Mouse (Mus musculus) heart, embryonic 15.5 days (tissue): ENCODE measurements around the gene Map1b. TPM values are rescaled to one million over a fixed set of nuclear protein-coding genes. Genes with fewer than 3 reads are reported as not detected.

ENCODE experiments used
- ATAC-seq: fragments of 200-750 bp; cut with Nextera tagmentation; replicated peaks from 2 replicates; pipeline ENCODE4 v1.8.0; 2017; ENCODE audit warnings: low read depth, moderate TSS enrichment; ENCODE audit not compliant: insufficient number of reproducible peaks, insufficient read depth, low FRiP score
- H3K27ac ChIP-seq: fragments of 300-500 bp; sonication (generic); 2 replicates; pipeline ENCODE4 v1.5.1; 2015; ENCODE audit warnings: mild to moderate bottlenecking, inconsistent platforms
- H3K27me3 ChIP-seq: fragments of 300-500 bp; sonication (generic); 2 replicates; pipeline ENCODE4 v1.6.1; 2015; ENCODE audit warnings: inconsistent platforms
- H3K36me3 ChIP-seq: fragments of 300-500 bp; sonication (generic); 2 replicates; pipeline ENCODE4 v1.6.1; 2015; ENCODE audit warnings: mild to moderate bottlenecking, inconsistent platforms
- H3K4me1 ChIP-seq: fragments of 300-500 bp; sonication (generic); replicated peaks from 2 replicates; pipeline ENCODE4 v1.6.1; 2015; ENCODE audit warnings: inconsistent platforms
- H3K4me2 ChIP-seq: fragments of 300-500 bp; sonication (generic); 2 replicates; pipeline ENCODE4 v1.6.1; 2015; ENCODE audit warnings: inconsistent platforms, mild to moderate bottlenecking, moderate library complexity
- H3K4me3 ChIP-seq: fragments of 300-500 bp; sonication (generic); 2 replicates; pipeline ENCODE4 v1.5.1; 2015; ENCODE audit warnings: mild to moderate bottlenecking, inconsistent platforms
- H3K9ac ChIP-seq: fragments of 300-500 bp; sonication (generic); 2 replicates; pipeline ENCODE4 v1.6.1; 2015; ENCODE audit warnings: mild to moderate bottlenecking, inconsistent platforms
- H3K9me3 ChIP-seq: fragments of 300-500 bp; sonication (generic); replicated peaks from 2 replicates; pipeline ENCODE4 v1.6.1; 2016; ENCODE audit warnings: inconsistent platforms
- WGBS: fragments of 180-500 bp; shearing (Covaris S2); methylation state at CpG from one replicate; pipeline ENCODE4 v1.1.7; 2015; ENCODE audit warnings: mixed read lengths; 5-methylcytosine and 5-hydroxymethylcytosine counted together
- polyA plus RNA-seq: library from polyadenylated mRNA; unstranded; fragments of >200 nt; fragmentation: Nextera tagmentation; extraction: Ambion mirVana; gene quantifications from 2 replicates; pipeline ENCODE4 v1.2.1, GENCODE M21; 2015

The Map1b gene
- polyA plus RNA-seq, 1 experiment from 2014 or later: 99.2 TPM

- Histone ChIP-seq H3K4me3 (no peak overlapping the region), H3K36me3 (no peaks in the 10 kb centered on the region), H3K4me2 (no peak overlapping the region), H3K27ac (no peak overlapping the region), H3K9me3 (no peaks in the 10 kb centered on the region), H3K4me1 (peaks cover 11% of the 10 kb centered on the region), H3K27me3 (no peaks in the 10 kb centered on the region), H3K9ac (no peak overlapping the region)
- ATAC-seq: no peak
- WGBS: 35% methylated on average over 12 of the region's 12 CpGs
Observed at GRCm38 (mm10) chr13:99550679-99551369, 34.5 kb upstream of the Map1b start.

- H3K4me2 ChIP-seq: no peak overlapping the region
- no peak overlapping the region for H3K9ac ChIP-seq
- no peaks in the 10 kb centered on the region for H3K27me3 ChIP-seq
- H3K9me3 ChIP-seq: no peaks in the 10 kb centered on the region
- peaks cover 11% of the 10 kb centered on the region for H3K4me1 ChIP-seq
- H3K4me3 ChIP-seq: no peak overlapping the region
- no peaks in the 10 kb centered on the region for H3K36me3 ChIP-seq
- H3K27ac ChIP-seq: no peak overlapping the region
- 65% methylated on average over 4 of the region's 4 CpGs for WGBS
- no peak for ATAC-seq
Observed at GRCm38 (mm10) chr13:99550060-99550459, 33.7 kb upstream of the Map1b start.

- Histone ChIP-seq H3K27ac (no peak overlapping the region), H3K9me3 (no peaks in the 10 kb centered on the region), H3K4me3 (no peak overlapping the region), H3K27me3 (no peaks in the 10 kb centered on the region), H3K4me2 (no peak overlapping the region), H3K9ac (no peak overlapping the region), H3K36me3 (no peaks in the 10 kb centered on the region), H3K4me1 (peaks cover 11% of the 10 kb centered on the region)
- no peak for ATAC-seq
- WGBS: 53% methylated on average over 9 of the region's 9 CpGs
Observed at GRCm38 (mm10) chr13:99549584-99549983, 33.2 kb upstream of the Map1b start.

- no peaks in the 10 kb centered on the region for H3K9me3 ChIP-seq
- 65% methylated on average over 5 of the region's 5 CpGs for WGBS
- H3K27me3 ChIP-seq: no peaks in the 10 kb centered on the region
- no peak overlapping the region for H3K27ac ChIP-seq
- no peak overlapping the region for H3K4me2 ChIP-seq
- no peak for ATAC-seq
- H3K36me3 ChIP-seq: no peaks in the 10 kb centered on the region
- no peak overlapping the region for H3K4me3 ChIP-seq
- no peak overlapping the region for H3K9ac ChIP-seq
- peaks cover 17% of the 10 kb centered on the region for H3K4me1 ChIP-seq
Observed at GRCm38 (mm10) chr13:99546832-99547231, 30.5 kb upstream of the Map1b start.

- ATAC-seq: no peak
- H3K27ac ChIP-seq: no peak overlapping the region
- H3K36me3 ChIP-seq: no peaks in the 10 kb centered on the region
- WGBS: 60% methylated on average over 6 of the region's 6 CpGs
- H3K4me2 ChIP-seq: no peak overlapping the region
- no peak overlapping the region for H3K4me3 ChIP-seq
- H3K9ac ChIP-seq: no peak overlapping the region
- no peaks in the 10 kb centered on the region for H3K9me3 ChIP-seq
- H3K4me1 ChIP-seq: peaks cover 23% of the 10 kb centered on the region
- no peaks in the 10 kb centered on the region for H3K27me3 ChIP-seq
Observed at GRCm38 (mm10) chr13:99545201-99545600, 28.9 kb upstream of the Map1b start.

GRCm38 (mm10) chr13:99541429-99542267 lies 25.3 kb upstream of the Map1b start:
- no peak for ATAC-seq

GRCm38 (mm10) chr13:99539288-99539687 lies 22.9 kb upstream of the Map1b start:
- no peak overlapping the region for H3K9ac ChIP-seq
- WGBS: 67% methylated on average over 5 of the region's 5 CpGs
- no peaks in the 10 kb centered on the region for H3K36me3 ChIP-seq
- no peak overlapping the region for H3K27ac ChIP-seq
- peaks cover 22% of the 10 kb centered on the region for H3K4me1 ChIP-seq
- no peak overlapping the region for H3K4me3 ChIP-seq
- H3K27me3 ChIP-seq: no peaks in the 10 kb centered on the region
- no peak overlapping the region for H3K4me2 ChIP-seq
- no peaks in the 10 kb centered on the region for H3K9me3 ChIP-seq
- no peak for ATAC-seq

More at GRCm38 (mm10) chr13:99541429-99542267, 25.3 kb upstream of the Map1b start:
- 23% methylated on average over 21 of the region's 21 CpGs for WGBS
- Histone ChIP-seq H3K27me3 (no peaks in the 10 kb centered on the region), H3K4me2 (peak overlapping the region; percentile 50), H3K36me3 (no peaks in the 10 kb centered on the region), H3K4me1 (peaks cover 22% of the 10 kb centered on the region), H3K27ac (no peak overlapping the region), H3K9ac (no peak overlapping the region), H3K9me3 (no peaks in the 10 kb centered on the region), H3K4me3 (peak overlapping the region; percentile 14; the same call in 1 of the 2 replicates)

- ATAC-seq: no peak
- WGBS: 86% methylated on average over 11 of the region's 11 CpGs
- no peak overlapping the region for H3K27ac ChIP-seq
Observed at GRCm38 (mm10) chr13:99538851-99539250, 22.5 kb upstream of the Map1b start.

GRCm38 (mm10) chr13:99537908-99538513 lies 21.7 kb upstream of the Map1b start:
- H3K27me3 ChIP-seq: no peaks in the 10 kb centered on the region
- no peaks in the 10 kb centered on the region for H3K36me3 ChIP-seq
- ATAC-seq: no peak
- no peak overlapping the region for H3K4me3 ChIP-seq
- no peaks in the 10 kb centered on the region for H3K9me3 ChIP-seq
- no peak overlapping the region for H3K4me2 ChIP-seq
- H3K9ac ChIP-seq: no peak overlapping the region
- 28% methylated on average over 8 of the region's 8 CpGs for WGBS
- H3K27ac ChIP-seq: no peak overlapping the region
- peaks cover 22% of the 10 kb centered on the region for H3K4me1 ChIP-seq

More at GRCm38 (mm10) chr13:99538851-99539250, 22.5 kb upstream of the Map1b start:
- no peak overlapping the region for H3K4me3 ChIP-seq
- peaks cover 22% of the 10 kb centered on the region for H3K4me1 ChIP-seq
- H3K9me3 ChIP-seq: no peaks in the 10 kb centered on the region
- no peak overlapping the region for H3K9ac ChIP-seq
- H3K4me2 ChIP-seq: no peak overlapping the region
- no peaks in the 10 kb centered on the region for H3K36me3 ChIP-seq
- no peaks in the 10 kb centered on the region for H3K27me3 ChIP-seq

- WGBS: 63% methylated on average over 4 of the region's 4 CpGs
- Histone ChIP-seq H3K4me3 (no peak overlapping the region), H3K4me2 (no peak overlapping the region), H3K4me1 (no peaks in the 10 kb centered on the region), H3K27ac (no peak overlapping the region), H3K27me3 (no peaks in the 10 kb centered on the region), H3K36me3 (no peaks in the 10 kb centered on the region), H3K9me3 (no peaks in the 10 kb centered on the region), H3K9ac (no peak overlapping the region)
- no peak for ATAC-seq
Observed at GRCm38 (mm10) chr13:99528456-99528855, 12.1 kb upstream of the Map1b start.

- Histone ChIP-seq H3K27me3 (no peaks in the 10 kb centered on the region), H3K4me3 (no peak overlapping the region), H3K4me1 (no peaks in the 10 kb centered on the region), H3K36me3 (no peaks in the 10 kb centered on the region), H3K27ac (no peak overlapping the region), H3K9me3 (no peaks in the 10 kb centered on the region), H3K9ac (no peak overlapping the region), H3K4me2 (no peak overlapping the region)
- ATAC-seq: no peak
Observed at GRCm38 (mm10) chr13:99527936-99528335, 11.6 kb upstream of the Map1b start.
